Mouse (Mus musculus) gastrocnemius, postnatal 25 days (tissue): ENCODE data around the gene Rnaset2a. TPM values are rescaled to one million over a fixed set of nuclear protein-coding genes. Genes with fewer than 3 reads are reported as not detected.
"Not testable (repeated sequence)": the region's sequence is repeated elsewhere in the genome, so short reads cannot be mapped to it uniquely, and the experiment has no call there.

ENCODE experiments used
- DNase-seq: peaks from one replicate; pipeline ENCODE4 v3.0.0; 2022
- total RNA-seq, 2 experiments: library from RNA; stranded (reverse); gene quantifications; 1 replicate in 1 of 2; 2 replicates in 1 of 2; pipeline ENCODE4 v1.2.3; 2021

Gene Rnaset2a
- total RNA-seq, 2 experiments from 2014 or later = 13.0 to 14.8 TPM

- not testable (repeated sequence) for DNase-seq
Measured at GRCm38 (mm10) chr17:8140210-8140609, 7.7 kb downstream of the Rnaset2a start.

- not testable (repeated sequence) for DNase-seq
Measured at GRCm38 (mm10) chr17:8138116-8138515, 9.8 kb downstream of the Rnaset2a start.

- not testable (repeated sequence) for DNase-seq
Measured at GRCm38 (mm10) chr17:8130849-8131248, 17.0 kb downstream of the Rnaset2a start.

GRCm38 (mm10) chr17:8129578-8129977 is 18.3 kb downstream of the Rnaset2a start:
- not testable (repeated sequence) for DNase-seq

- not testable (repeated sequence) for DNase-seq
Measured at GRCm38 (mm10) chr17:8128326-8128993, 19.4 kb downstream of the Rnaset2a start.

- not testable (repeated sequence) for DNase-seq
Measured at GRCm38 (mm10) chr17:8124586-8124985, 23.3 kb downstream of the Rnaset2a start.

- DNase-seq = not testable (repeated sequence)
Measured at GRCm38 (mm10) chr17:8122974-8123373, 24.9 kb downstream of the Rnaset2a start.

- DNase-seq = not testable (repeated sequence)
Measured at GRCm38 (mm10) chr17:8116928-8117327, 31.0 kb downstream of the Rnaset2a start.

GRCm38 (mm10) chr17:8116378-8116777 is 31.5 kb downstream of the Rnaset2a start:
- peak; percentile 11 for DNase-seq

- not testable (repeated sequence) for DNase-seq
Measured at GRCm38 (mm10) chr17:8112199-8112598, 35.7 kb downstream of the Rnaset2a start.

- DNase-seq = not testable (repeated sequence)
Measured at GRCm38 (mm10) chr17:8101297-8101609, 46.6 kb downstream of the Rnaset2a start.

GRCm38 (mm10) chr17:8100405-8101296 is 47.2 kb downstream of the Rnaset2a start:
- not testable (repeated sequence) for DNase-seq

GRCm38 (mm10) chr17:8096199-8096598 is 51.7 kb downstream of the Rnaset2a start:
- not testable (repeated sequence) for DNase-seq

- not testable (repeated sequence) for DNase-seq
Measured at GRCm38 (mm10) chr17:8095653-8096052, 52.2 kb downstream of the Rnaset2a start.

- not testable (repeated sequence) for DNase-seq
Measured at GRCm38 (mm10) chr17:8092537-8093526, 55.1 kb downstream of the Rnaset2a start.

GRCm38 (mm10) chr17:8091320-8091719 is 56.6 kb downstream of the Rnaset2a start:
- DNase-seq = not testable (repeated sequence)

GRCm38 (mm10) chr17:8069847-8070246 is 78.0 kb downstream of the Rnaset2a start:
- not testable (repeated sequence) for DNase-seq
